Mouse (Mus musculus) cortical plate, adult 2 months (tissue): ENCODE results near the gene Cdk5rap2.

Source experiments
- CTCF ChIP-seq: fragments of 200-500 bp; IDR thresholded peaks from 2 replicates; pipeline ENCODE4 v1.5.1; 2011; ENCODE audit warnings: mild to moderate bottlenecking, control low read depth, low read length; ENCODE audit not compliant: insufficient read depth; ENCODE audit errors: extremely low read depth
- POLR2A ChIP-seq: fragments of 200-500 bp; IDR thresholded peaks from 2 replicates; pipeline ENCODE4 v1.6.1; 2011; ENCODE audit warnings: mild to moderate bottlenecking, low read length, control low read depth; ENCODE audit not compliant: insufficient read depth; ENCODE audit errors: extremely low read depth

DNA sequence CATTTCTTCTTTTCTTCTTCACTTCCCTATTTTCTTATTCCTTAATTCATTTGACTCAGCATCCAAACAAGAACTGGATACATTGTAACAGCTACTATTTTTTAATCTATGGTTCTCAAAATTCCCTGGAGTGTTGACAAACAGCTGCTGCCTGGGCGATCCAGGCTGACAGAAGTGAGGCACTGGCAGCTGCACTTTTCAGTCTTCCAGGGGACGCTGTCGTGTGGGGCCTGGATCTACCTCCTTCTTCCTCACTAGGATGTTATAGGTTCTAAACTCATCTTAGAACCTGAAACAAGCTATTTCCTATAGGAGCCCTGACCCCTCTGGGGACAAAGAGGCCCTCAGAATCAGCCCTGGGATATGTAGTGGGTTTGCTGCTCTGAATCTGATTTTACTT lies 177.9 kb downstream of the Cdk5rap2 start:
- TF ChIP-seq POLR2A (no peak), CTCF (no peak)
